Mouse (Mus musculus) right cerebral cortex, postnatal 4 days (tissue): Measurements from ENCODE around the gene Adamts20.
"Not testable (repeated sequence)": the region's sequence is repeated elsewhere in the genome, so short reads cannot be mapped to it uniquely, and the experiment has no call there.

Experiments used
- DNase-seq: peaks from one replicate; pipeline ENCODE4 v3.0.0-alpha.2; 2022

The Adamts20 gene

GRCm38 (mm10) chr15:94444043-94444436 is 21.2 kb downstream of the Adamts20 start:
- DNase-seq: no peak

GRCm38 (mm10) chr15:94443025-94443424 is 22.2 kb downstream of the Adamts20 start:
- DNase-seq: no peak

- DNase-seq: no peak
Measured at GRCm38 (mm10) chr15:94435532-94435931, 29.7 kb downstream of the Adamts20 start.

- no peak for DNase-seq
Measured at GRCm38 (mm10) chr15:94430681-94431405, 34.4 kb downstream of the Adamts20 start.

GRCm38 (mm10) chr15:94428726-94429125 is 36.5 kb downstream of the Adamts20 start:
- DNase-seq: no peak

GRCm38 (mm10) chr15:94427482-94428214 is 37.6 kb downstream of the Adamts20 start:
- DNase-seq: no peak

GRCm38 (mm10) chr15:94420526-94420925 is 44.7 kb downstream of the Adamts20 start:
- no peak for DNase-seq

- DNase-seq: no peak
Measured at GRCm38 (mm10) chr15:94419167-94419566, 46.1 kb downstream of the Adamts20 start.

GRCm38 (mm10) chr15:94418427-94418826 is 46.8 kb downstream of the Adamts20 start:
- no peak for DNase-seq

- DNase-seq: no peak
Measured at GRCm38 (mm10) chr15:94417216-94418155, 47.7 kb downstream of the Adamts20 start.

- DNase-seq: peak; percentile 79
Measured at GRCm38 (mm10) chr15:94409832-94410231, 55.4 kb downstream of the Adamts20 start.

- no peak for DNase-seq
Measured at GRCm38 (mm10) chr15:94406364-94406763, 58.9 kb downstream of the Adamts20 start.

GRCm38 (mm10) chr15:94404071-94404545 is 61.1 kb downstream of the Adamts20 start:
- DNase-seq: peak; percentile 93

- DNase-seq: peak; percentile 34
Measured at GRCm38 (mm10) chr15:94403461-94404070, 61.7 kb downstream of the Adamts20 start.

GRCm38 (mm10) chr15:94403018-94403417 is 62.2 kb downstream of the Adamts20 start:
- no peak for DNase-seq

GRCm38 (mm10) chr15:94392737-94393136 is 72.5 kb downstream of the Adamts20 start:
- no peak for DNase-seq

- not testable (repeated sequence) for DNase-seq
Measured at GRCm38 (mm10) chr15:94390127-94390526, 75.1 kb downstream of the Adamts20 start.

GRCm38 (mm10) chr15:94379425-94379824 is 85.8 kb downstream of the Adamts20 start:
- DNase-seq: no peak

GRCm38 (mm10) chr15:94372548-94372947 is 92.7 kb downstream of the Adamts20 start:
- DNase-seq: no peak

- DNase-seq: no peak
Measured at GRCm38 (mm10) chr15:94349052-94349451, 116.2 kb downstream of the Adamts20 start.

GRCm38 (mm10) chr15:94344317-94344716 is 120.9 kb downstream of the Adamts20 start:
- no peak for DNase-seq

- DNase-seq: peak; percentile 84
Measured at GRCm38 (mm10) chr15:94342365-94342764, 122.9 kb downstream of the Adamts20 start.
